Mouse (Mus musculus): ENCODE data around the gene Pbxip1. TPM values are rescaled to one million over a fixed set of nuclear protein-coding genes. Genes with fewer than 3 reads are reported as not detected.

Pbxip1 gene
- polyA plus RNA-seq, 1 experiment from 2014 or later: 40.4 TPM

DNA sequence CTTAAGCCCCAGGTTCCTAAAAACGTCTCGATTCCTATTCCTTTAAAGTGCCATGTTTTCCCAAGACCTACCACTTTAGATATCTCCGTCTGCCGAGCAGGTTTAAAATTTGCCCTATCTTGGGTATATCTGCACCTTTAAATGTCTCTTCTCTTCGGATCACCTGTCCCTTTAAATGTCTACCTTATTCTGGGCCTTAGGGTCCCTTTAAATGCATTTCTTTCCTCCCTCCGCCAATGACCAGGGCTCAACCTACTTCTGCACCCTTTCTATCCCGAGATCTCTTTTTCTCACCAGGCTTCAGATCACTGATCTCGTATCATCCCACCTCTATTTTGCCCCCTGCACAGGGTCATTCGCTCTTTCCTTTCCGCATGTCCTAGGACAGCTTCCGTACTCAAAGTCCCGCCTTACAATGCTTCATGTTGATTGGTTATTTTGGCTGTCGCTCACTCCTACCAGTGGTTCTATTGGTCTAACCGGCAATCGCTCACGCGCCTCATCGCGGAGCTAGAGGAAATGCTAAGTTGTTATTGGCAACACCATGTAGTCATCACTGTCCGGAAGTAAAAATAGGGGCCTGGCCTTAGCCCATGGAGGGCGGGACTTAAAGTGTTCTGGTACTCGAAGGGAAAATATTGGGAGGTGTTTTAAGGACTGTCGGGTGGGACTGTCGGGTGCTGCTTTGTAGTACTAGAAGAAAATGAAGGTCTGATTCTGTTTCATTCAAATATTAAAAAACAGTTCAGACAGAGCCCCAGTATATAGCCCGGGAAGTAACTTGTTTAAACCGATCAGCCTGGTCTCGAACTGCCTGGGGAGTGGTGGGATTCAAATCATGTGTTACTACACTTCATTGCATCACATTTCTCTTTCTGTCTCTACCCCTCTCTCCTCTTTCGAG lies 24.8 kb upstream of the Pbxip1 start, which contains the start of gene Flad1:
Gene Flad1, minus strand, starts transcription at position 381 of the 904 bp plus-strand sequence.
- peak within 1 kb of the TSS; percentile 60 for H3K4me2 ChIP-seq (replicated peaks)
- ATAC-seq (ENCODE audit: insufficient number of reproducible peaks, low FRiP score, low TSS enrichment, low read depth): peak; percentile 99
- 6% methylated on average over 28 of the region's 28 CpGs for WGBS
- H3K4me3 ChIP-seq (replicated peaks): peak within 1 kb of the TSS; percentile 54
- no peaks in the 10 kb centered on the region for H3K9me3 ChIP-seq (replicated peaks)
- H3K27ac ChIP-seq (replicated peaks): 0 out of 2 replicates have a peak within 1 kb of the TSS, but pooled peaks have one; percentile 29
- H3K27me3 ChIP-seq: no peaks in the 10 kb centered on the region
- H3K9ac ChIP-seq: peak within 1 kb of the TSS; percentile 21; the same call in 1 of the 2 replicates
- H3K4me1 ChIP-seq: peaks cover 11% of the 10 kb centered on the region
- peaks cover 51% of the 10 kb centered on the region for H3K36me3 ChIP-seq

DNA sequence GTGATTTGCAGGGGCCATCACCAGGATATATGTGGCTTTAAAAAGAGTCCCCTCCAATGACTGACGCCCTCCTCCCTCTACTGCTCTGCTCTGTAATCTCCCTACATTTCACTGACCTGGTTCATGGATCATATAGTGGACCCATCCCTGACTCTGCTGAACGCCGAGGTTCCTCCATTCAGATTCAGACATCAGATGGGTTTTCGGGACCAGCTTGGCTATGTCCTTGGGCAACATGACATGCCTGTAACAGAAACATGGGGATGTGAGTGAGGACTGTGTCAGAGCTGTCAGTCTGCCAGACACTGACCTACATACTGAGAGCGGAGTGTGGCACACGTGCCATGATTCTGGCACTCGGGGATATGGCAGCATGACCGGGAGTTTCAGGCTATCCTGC lies 20.3 kb upstream of the Pbxip1 start:
- Histone ChIP-seq H3K4me3 (replicated peaks) (no peak overlapping the region), H3K27me3 (no peaks in the 10 kb centered on the region), H3K9ac (no peak overlapping the region), H3K27ac (replicated peaks) (no peak overlapping the region), H3K36me3 (peaks cover 31% of the 10 kb centered on the region), H3K9me3 (replicated peaks) (no peaks in the 10 kb centered on the region), H3K4me1 (peaks cover 32% of the 10 kb centered on the region), H3K4me2 (replicated peaks) (no peak overlapping the region)
- ATAC-seq (ENCODE audit: insufficient number of reproducible peaks, low FRiP score, low TSS enrichment, low read depth): no peak
- WGBS: 96% methylated on average over 8 of the region's 8 CpGs

DNA sequence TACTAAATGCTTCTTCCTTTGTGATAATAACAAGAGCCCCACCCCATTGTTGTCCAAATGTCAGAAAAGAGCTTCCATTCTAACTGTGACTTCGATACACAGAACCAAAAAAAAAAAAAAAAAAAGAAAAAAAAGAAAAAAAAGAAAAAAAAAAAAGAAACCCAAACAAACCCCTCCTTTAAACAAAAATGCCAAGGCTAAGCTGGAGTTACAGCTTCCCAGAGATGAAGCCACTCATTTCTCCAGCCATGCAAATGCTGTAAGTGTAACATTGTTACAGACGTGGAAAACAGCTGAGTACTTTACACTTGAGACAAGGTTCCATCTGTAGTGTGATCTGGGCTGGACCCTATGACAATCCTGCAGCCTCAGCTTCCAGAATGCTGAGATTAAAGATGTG lies 19.4 kb upstream of the Pbxip1 start:
- 17% methylated on average over 2 of the region's 2 CpGs for WGBS
- peak overlapping the region; percentile 58 for H3K4me3 ChIP-seq (replicated peaks)
- no peaks in the 10 kb centered on the region for H3K9me3 ChIP-seq (replicated peaks)
- H3K9ac ChIP-seq: peak overlapping the region; percentile 22
- peak overlapping the region; percentile 80 for H3K4me2 ChIP-seq (replicated peaks)
- peak overlapping the region; percentile 98 for H3K27ac ChIP-seq (replicated peaks)
- H3K27me3 ChIP-seq: no peaks in the 10 kb centered on the region
- H3K4me1 ChIP-seq: peaks cover 41% of the 10 kb centered on the region
- peaks cover 31% of the 10 kb centered on the region for H3K36me3 ChIP-seq
- ATAC-seq (ENCODE audit: insufficient number of reproducible peaks, low FRiP score, low TSS enrichment, low read depth): no peak

DNA sequence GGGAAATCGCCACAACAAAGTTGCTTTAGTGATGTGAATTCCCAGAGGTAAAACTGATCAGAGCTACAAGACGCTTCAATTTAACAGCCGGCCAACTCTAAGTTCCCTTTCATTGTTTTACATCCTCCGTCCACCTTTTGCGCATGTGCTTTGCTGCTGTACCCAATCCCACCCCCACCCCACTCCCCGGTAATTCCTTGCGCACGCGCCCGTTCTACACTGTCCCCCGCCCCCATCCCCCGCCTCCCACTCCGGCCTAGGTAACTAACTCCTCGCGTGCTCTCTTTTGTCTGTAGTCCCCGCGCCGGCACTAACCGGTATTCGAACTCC lies 18.7 kb upstream of the Pbxip1 start:
- peak overlapping the region; percentile 58 for H3K4me3 ChIP-seq (replicated peaks)
- no peaks in the 10 kb centered on the region for H3K9me3 ChIP-seq (replicated peaks)
- peak overlapping the region; percentile 80 for H3K4me2 ChIP-seq (replicated peaks)
- H3K27me3 ChIP-seq: no peaks in the 10 kb centered on the region
- ATAC-seq (ENCODE audit: insufficient number of reproducible peaks, low FRiP score, low TSS enrichment, low read depth): peak; percentile 32
- H3K9ac ChIP-seq: peak overlapping the region; percentile 22
- peaks cover 47% of the 10 kb centered on the region for H3K4me1 ChIP-seq
- under 1% methylated on average over 20 of the region's 20 CpGs for WGBS
- peaks cover 31% of the 10 kb centered on the region for H3K36me3 ChIP-seq
- peak overlapping the region; percentile 98 for H3K27ac ChIP-seq (replicated peaks)

DNA sequence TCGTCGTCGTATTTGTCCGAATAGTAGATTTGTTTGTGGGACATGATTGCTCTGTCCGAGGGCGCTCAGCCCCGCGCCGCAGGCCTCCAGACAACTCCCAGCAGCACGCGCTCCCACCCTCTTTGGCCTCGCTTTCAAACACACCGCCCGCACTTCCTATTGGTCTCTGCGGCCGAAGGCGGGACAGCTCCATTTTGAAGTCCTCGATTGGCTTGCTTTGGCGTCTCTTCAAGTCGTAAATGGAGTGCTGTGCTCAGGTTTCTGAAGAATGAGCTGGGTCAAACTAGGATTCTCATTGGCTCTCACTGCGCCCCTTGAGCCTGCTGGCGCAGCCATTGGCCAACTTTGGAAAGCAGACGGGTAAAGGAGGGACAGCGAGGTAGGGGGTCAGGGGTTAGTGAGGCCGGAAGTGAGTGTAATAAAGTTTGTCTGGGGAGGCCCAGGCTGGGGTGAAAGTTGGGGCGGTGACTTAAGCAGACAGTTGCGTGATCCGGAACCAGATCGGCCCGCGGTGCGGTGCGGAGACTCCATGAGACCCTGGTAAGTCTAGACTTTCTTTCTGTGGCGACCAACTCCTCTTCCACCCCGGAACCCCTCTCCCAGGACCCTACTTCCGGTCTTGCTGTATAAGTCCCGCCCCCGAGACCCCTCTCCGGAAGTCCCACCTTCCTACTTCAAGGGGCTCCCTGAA lies 18.2 kb upstream of the Pbxip1 start, which contains the start of the genes Cks1b and Shc1:
Gene Cks1b, minus strand, starts transcription at position 214 of the 691 bp plus-strand sequence.
Gene Shc1, plus strand, starts transcription at position 274 of the 691 bp plus-strand sequence.
- under 1% methylated on average over 39 of the region's 39 CpGs for WGBS
- H3K27ac ChIP-seq (replicated peaks): peak within 1 kb of the TSS; percentile 98
- H3K9me3 ChIP-seq (replicated peaks): no peaks in the 10 kb centered on the region
- peaks cover 52% of the 10 kb centered on the region for H3K4me1 ChIP-seq
- H3K9ac ChIP-seq: peak within 1 kb of the TSS; percentile 33
- peaks cover 30% of the 10 kb centered on the region for H3K36me3 ChIP-seq
- H3K27me3 ChIP-seq: no peaks in the 10 kb centered on the region
- peak within 1 kb of the TSS; percentile 80 for H3K4me2 ChIP-seq (replicated peaks)
- H3K4me3 ChIP-seq (replicated peaks): peak within 1 kb of the TSS; percentile 58
- peak; percentile 94 for ATAC-seq (ENCODE audit: insufficient number of reproducible peaks, low FRiP score, low TSS enrichment, low read depth)

DNA sequence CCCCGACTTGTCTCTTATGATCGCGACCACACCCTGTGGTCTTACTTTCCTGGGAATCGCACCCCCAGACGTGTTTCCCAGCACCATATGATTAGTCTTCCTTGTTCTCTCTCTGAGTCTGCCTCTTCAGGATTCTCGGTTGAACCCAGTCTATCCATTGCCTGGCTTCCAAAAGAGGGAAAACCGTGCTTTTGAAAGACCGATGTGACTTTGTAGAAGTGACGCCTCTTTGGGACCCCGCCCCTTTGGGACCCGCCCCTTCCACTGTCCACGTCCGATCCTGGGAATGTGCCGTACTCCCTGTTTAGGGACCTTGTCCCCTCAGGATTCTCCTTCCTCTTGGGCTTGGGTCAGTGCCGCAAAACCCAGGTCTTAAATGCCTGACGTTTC lies 17.6 kb upstream of the Pbxip1 start:
- Histone ChIP-seq H3K4me1 (peaks cover 56% of the 10 kb centered on the region), H3K27me3 (no peaks in the 10 kb centered on the region), H3K36me3 (peaks cover 30% of the 10 kb centered on the region), H3K9me3 (replicated peaks) (no peaks in the 10 kb centered on the region), H3K4me3 (replicated peaks) (peak overlapping the region; percentile 58), H3K9ac (peak overlapping the region; percentile 33), H3K4me2 (replicated peaks) (peak overlapping the region; percentile 80), H3K27ac (replicated peaks) (peak overlapping the region; percentile 98)
- ATAC-seq (ENCODE audit: insufficient number of reproducible peaks, low FRiP score, low TSS enrichment, low read depth): no peak
- WGBS: under 1% methylated on average over 16 of the region's 16 CpGs

DNA sequence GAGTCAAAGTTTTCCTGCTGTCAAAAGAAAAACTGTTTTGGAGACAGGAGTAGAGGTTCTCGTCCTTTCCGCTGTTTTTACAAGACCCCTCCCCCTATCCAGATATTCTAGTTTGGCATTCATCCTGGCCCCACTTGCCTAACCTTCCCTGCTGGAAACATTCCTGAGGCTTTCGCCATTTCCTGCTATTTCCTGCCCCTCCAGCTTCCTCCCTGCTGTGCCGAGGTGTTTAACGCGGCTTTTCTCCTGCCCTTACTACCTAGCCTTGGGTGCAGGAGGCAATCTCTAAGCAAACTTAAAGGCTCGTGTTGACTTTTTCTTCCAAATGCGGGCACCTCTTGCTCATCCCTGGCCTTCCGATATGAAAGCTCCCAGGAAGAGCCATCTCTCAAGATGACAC lies 16.9 kb upstream of the Pbxip1 start:
- Histone ChIP-seq H3K4me3 (replicated peaks) (peak overlapping the region; percentile 58), H3K9me3 (replicated peaks) (no peaks in the 10 kb centered on the region), H3K9ac (peak overlapping the region; percentile 33), H3K4me2 (replicated peaks) (peak overlapping the region; percentile 80), H3K4me1 (peaks cover 56% of the 10 kb centered on the region), H3K27ac (replicated peaks) (peak overlapping the region; percentile 98), H3K27me3 (no peaks in the 10 kb centered on the region), H3K36me3 (peaks cover 30% of the 10 kb centered on the region)
- 1% methylated on average over 9 of the region's 9 CpGs for WGBS
- ATAC-seq (ENCODE audit: insufficient number of reproducible peaks, low FRiP score, low TSS enrichment, low read depth): no peak

DNA sequence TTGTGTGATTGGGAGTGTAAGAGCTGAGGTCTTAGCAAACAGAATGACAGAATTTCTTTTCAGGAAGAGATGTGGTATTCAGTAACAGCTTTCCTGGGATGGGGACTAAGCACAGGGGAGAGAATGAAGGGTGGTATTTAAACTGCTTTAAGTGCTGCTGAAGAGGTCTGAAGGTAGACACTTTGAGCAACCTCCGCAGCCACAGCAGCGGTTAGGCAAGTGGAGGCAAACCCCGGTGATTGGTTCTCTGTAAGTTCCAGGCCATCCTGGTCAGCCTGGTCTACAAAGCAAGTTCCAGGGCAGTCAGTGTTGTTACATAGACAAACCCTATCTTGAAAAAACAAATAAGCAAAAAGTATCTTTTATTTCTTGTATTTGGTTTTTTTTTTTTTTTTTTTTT lies 16.5 kb upstream of the Pbxip1 start:
- WGBS: 18% methylated on average over 3 of the region's 3 CpGs
- no peak for ATAC-seq (ENCODE audit: insufficient number of reproducible peaks, low FRiP score, low TSS enrichment, low read depth)
- no peaks in the 10 kb centered on the region for H3K9me3 ChIP-seq (replicated peaks)
- H3K4me2 ChIP-seq (replicated peaks): peak overlapping the region; percentile 80
- peak overlapping the region; percentile 33; the same call in 1 of the 2 replicates for H3K9ac ChIP-seq
- H3K4me1 ChIP-seq: peaks cover 56% of the 10 kb centered on the region
- H3K4me3 ChIP-seq (replicated peaks): peak overlapping the region; percentile 58
- peaks cover 30% of the 10 kb centered on the region for H3K36me3 ChIP-seq
- no peaks in the 10 kb centered on the region for H3K27me3 ChIP-seq
- H3K27ac ChIP-seq (replicated peaks): peak overlapping the region; percentile 98

DNA sequence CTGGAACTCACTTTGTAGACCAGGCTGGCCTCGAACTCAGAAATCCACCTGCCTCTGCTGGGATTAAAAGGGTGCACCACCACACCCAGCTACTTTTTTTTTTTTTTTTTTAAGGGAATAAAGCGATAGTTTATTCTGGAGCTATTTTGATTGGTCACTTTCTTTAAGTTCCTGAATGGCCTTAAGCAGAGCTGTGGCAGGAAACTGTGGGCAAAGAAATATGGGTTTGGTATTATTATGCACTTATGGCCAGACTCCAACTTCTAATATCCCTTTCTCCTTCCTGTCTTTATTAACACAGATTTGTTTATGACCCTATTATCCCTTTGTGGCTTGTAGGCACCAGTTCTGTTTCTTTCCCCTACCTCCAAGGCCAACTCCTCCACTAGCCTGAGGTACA lies 16.1 kb upstream of the Pbxip1 start:
- no peak overlapping the region for H3K9ac ChIP-seq
- no peaks in the 10 kb centered on the region for H3K27me3 ChIP-seq
- H3K36me3 ChIP-seq: peaks cover 30% of the 10 kb centered on the region
- peaks cover 56% of the 10 kb centered on the region for H3K4me1 ChIP-seq
- H3K4me3 ChIP-seq (replicated peaks): peak overlapping the region; percentile 53
- WGBS: 42% methylated on average over 2 of the region's 2 CpGs
- ATAC-seq (ENCODE audit: insufficient number of reproducible peaks, low FRiP score, low TSS enrichment, low read depth): no peak
- no peaks in the 10 kb centered on the region for H3K9me3 ChIP-seq (replicated peaks)
- H3K27ac ChIP-seq (replicated peaks): peak overlapping the region; percentile 98
- peak overlapping the region; percentile 80 for H3K4me2 ChIP-seq (replicated peaks)

DNA sequence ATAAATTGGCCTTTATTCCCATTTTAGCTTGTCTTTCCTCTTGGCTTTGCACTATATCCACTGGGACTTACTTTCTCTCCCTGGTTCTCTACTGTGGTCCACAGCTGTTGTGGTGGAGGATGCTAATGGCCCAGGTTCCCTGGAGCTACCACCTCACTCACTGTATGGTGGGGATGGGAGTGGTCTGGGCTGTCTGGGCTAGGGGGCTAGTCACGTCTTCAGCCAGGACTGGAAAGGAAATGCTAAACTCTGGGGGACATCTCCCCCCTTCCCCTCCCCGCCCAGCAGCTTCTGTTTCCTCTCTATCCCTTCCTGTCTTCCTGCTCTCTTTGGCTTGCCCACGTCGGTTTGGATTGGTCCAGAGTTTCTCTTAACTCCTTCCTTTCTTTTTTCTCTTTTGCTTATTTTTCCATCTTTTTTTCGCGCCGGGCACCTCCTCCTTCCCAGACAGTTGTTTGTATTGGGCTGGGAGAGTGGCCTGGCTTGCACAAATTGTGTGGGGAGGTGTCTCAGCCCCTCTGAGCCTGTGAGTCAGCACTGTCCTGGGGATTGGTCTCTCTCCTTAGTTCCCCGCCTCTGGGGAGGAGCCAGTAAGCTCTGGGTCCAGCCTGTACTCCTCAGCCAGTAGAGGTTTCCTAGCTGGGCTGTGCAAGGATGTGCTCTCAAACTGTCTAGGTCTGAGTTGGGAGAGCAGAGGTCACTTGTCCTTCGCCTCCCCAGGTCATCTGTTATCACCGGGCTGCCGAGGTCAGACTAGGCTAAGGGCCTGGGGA lies 15.3 kb upstream of the Pbxip1 start:
- WGBS: 4% methylated on average over 11 of the region's 11 CpGs
- H3K4me2 ChIP-seq (replicated peaks): peak overlapping the region; percentile 80
- H3K9me3 ChIP-seq (replicated peaks): no peaks in the 10 kb centered on the region
- peak overlapping the region; percentile 98 for H3K27ac ChIP-seq (replicated peaks)
- ATAC-seq (ENCODE audit: insufficient number of reproducible peaks, low FRiP score, low TSS enrichment, low read depth): peak; percentile 84
- H3K4me3 ChIP-seq (replicated peaks): peak overlapping the region; percentile 53
- peaks cover 30% of the 10 kb centered on the region for H3K36me3 ChIP-seq
- no peaks in the 10 kb centered on the region for H3K27me3 ChIP-seq
- H3K4me1 ChIP-seq: peaks cover 56% of the 10 kb centered on the region
- peak overlapping the region; percentile 58 for H3K9ac ChIP-seq

All from embryonic facial prominence, embryonic 15.5 days (tissue).